Mouse (Mus musculus) MEL (cell line): ENCODE data around the gene Oaz2.

ENCODE experiments used
- CHD1 ChIP-seq: IDR thresholded peaks from 2 replicates; pipeline ENCODE4 v1.6.1; 2012; ENCODE audit warnings: low read depth, mild to moderate bottlenecking, inconsistent platforms, low read length, improper control_type of control experiment
- CTCF ChIP-seq, 3 experiments: IDR thresholded peaks in 2 of 3; conservative IDR thresholded peaks in 1 of 3; 2 replicates each; pipeline ENCODE4 v1.5.1; 2011 to 2012; ENCODE audit warnings: low read length in 3 of 3, low read depth in 2 of 3, mild to moderate bottlenecking in 2 of 3, improper control_type of control experiment in 1 of 3, inconsistent platforms in 1 of 3, mixed read lengths in 1 of 3, moderate library complexity in 1 of 3; ENCODE audit not compliant: control insufficient read depth in 1 of 3, insufficient read depth in 1 of 3, poor library complexity in 1 of 3, severe bottlenecking in 1 of 3

DNA sequence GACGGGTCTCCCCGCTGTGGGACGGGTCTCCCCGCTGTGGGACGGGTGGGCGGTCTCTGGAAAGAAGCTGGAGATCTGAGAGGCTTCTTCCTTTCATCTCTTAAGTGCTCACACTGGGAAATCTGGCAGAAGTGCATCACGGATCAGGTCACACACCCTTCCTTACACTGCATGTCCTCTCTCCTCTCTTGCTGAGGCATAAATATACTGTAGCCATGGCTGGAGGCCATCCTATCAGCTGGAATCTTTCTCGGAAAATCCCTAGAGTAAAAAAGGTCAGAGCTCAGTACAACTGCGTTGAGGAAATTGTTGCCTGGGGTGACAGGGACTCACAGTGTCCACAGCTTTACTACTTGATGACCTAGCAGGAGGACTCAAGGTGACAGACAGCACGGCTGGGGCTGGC lies 53.4 kb downstream of the Oaz2 start:
- TF ChIP-seq CHD1 (no peak), CTCF (IDR thresholded peaks at IDR 0.05 in 2 of 3, conservative IDR thresholded peaks at IDR 0.05 in 1 of 3; ENCODE audit: control insufficient read depth in 1 of 3, insufficient read depth in 1 of 3, low read depth in 2 of 3, low read length in 3 of 3, poor library complexity in 1 of 3, severe bottlenecking in 1 of 3) (no peak)
